Mouse (Mus musculus) CH12.LX (cell line): ENCODE measurements around the gene Rapgef2. TPM values are rescaled to one million over a fixed set of nuclear protein-coding genes. Genes with fewer than 3 reads are reported as not detected.

Source experiments
- DNase-seq: peaks from one replicate; pipeline ENCODE4 v3.0.0-alpha.2; 2013; ENCODE audit errors: extremely low read depth
- H3K27ac ChIP-seq: 2 replicates; pipeline ENCODE4 v1.5.1; 2012; ENCODE audit warnings: low read depth, mild to moderate bottlenecking, control low read depth, moderate library complexity; ENCODE audit not compliant: insufficient read depth
- H3K27me3 ChIP-seq: replicated peaks from 2 replicates; pipeline ENCODE3; 2012; ENCODE audit warnings: inconsistent platforms
- H3K36me3 ChIP-seq, 2 experiments: replicated peaks in 1 of 2; 2 replicates each; pipeline versions ENCODE3 to v1.6.1; 2012; ENCODE audit warnings: inconsistent platforms in 1 of 2, low read length in 1 of 2, mild to moderate bottlenecking in 1 of 2, mixed read lengths in 1 of 2, moderate library complexity in 1 of 2; ENCODE audit not compliant: control insufficient read depth in 1 of 2, insufficient read depth in 1 of 2
- H3K4me1 ChIP-seq, 2 experiments: 2 replicates each; pipeline ENCODE4 v1.6.1; 2012; ENCODE audit warnings: inconsistent platforms in 1 of 2, moderate library complexity in 1 of 2; ENCODE audit not compliant: insufficient read depth in 2 of 2, control insufficient read depth in 1 of 2
- H3K4me2 ChIP-seq: 2 replicates; pipeline ENCODE4 v1.6.1; 2012; ENCODE audit warnings: low read depth, mild to moderate bottlenecking, control low read depth; ENCODE audit not compliant: poor library complexity, insufficient read depth, severe bottlenecking
- H3K4me3 ChIP-seq, 3 experiments: fragments of 150-350 bp in 1 of 3; sonication (generic) in 1 of 3; replicated peaks in 1 of 3; 2 replicates each; pipeline versions ENCODE3 to v1.5.1; 2011 to 2012; ENCODE audit warnings: low read depth in 2 of 3, low read length in 2 of 3, mild to moderate bottlenecking in 2 of 3, moderate library complexity in 2 of 3, control low read depth in 1 of 3, improper control_type of control experiment in 1 of 3, inconsistent platforms in 1 of 3, mixed read lengths in 1 of 3; ENCODE audit not compliant: poor library complexity in 1 of 3
- H3K79me2 ChIP-seq: replicated peaks from 2 replicates; pipeline ENCODE4 v1.6.1; 2012; ENCODE audit warnings: mild to moderate bottlenecking, moderate library complexity; ENCODE audit not compliant: control insufficient read depth, poor library complexity, insufficient read depth, severe bottlenecking; ENCODE audit errors: extremely low read depth
- H3K9ac ChIP-seq: 2 replicates; pipeline ENCODE4 v1.6.1; 2012; ENCODE audit warnings: low read depth, mild to moderate bottlenecking, control low read depth, moderate library complexity; ENCODE audit not compliant: insufficient read depth
- H3K9me3 ChIP-seq: replicated peaks from 2 replicates; pipeline ENCODE3; 2012; ENCODE audit warnings: low read length, inconsistent platforms, mixed read lengths
- CHD2 ChIP-seq: IDR thresholded peaks from 2 replicates; pipeline ENCODE4 v1.6.1; 2011; ENCODE audit warnings: low read length, improper control_type of control experiment
- E2F4 ChIP-seq: IDR thresholded peaks from 2 replicates; pipeline ENCODE4 v1.6.1; 2011; ENCODE audit warnings: low read depth, low read length, improper control_type of control experiment; ENCODE audit not compliant: insufficient replicate concordance
- EP300 ChIP-seq: IDR thresholded peaks from 2 replicates; pipeline ENCODE4 v1.6.1; 2011; ENCODE audit warnings: low read length, improper control_type of control experiment
- ETS1 ChIP-seq: conservative IDR thresholded peaks from 2 replicates; pipeline ENCODE4 v1.6.1; 2012; ENCODE audit warnings: low read depth, mild to moderate bottlenecking, inconsistent platforms, low read length, improper control_type of control experiment, moderate library complexity
- IRF4 ChIP-seq: IDR thresholded peaks from 2 replicates; pipeline ENCODE4 v1.6.1; 2014; ENCODE audit warnings: low read depth, mild to moderate bottlenecking, inconsistent platforms, low read length, improper control_type of control experiment
- JUND ChIP-seq: conservative IDR thresholded peaks from 2 replicates; pipeline ENCODE4 v1.6.1; 2011; ENCODE audit warnings: low read depth, low read length, improper control_type of control experiment
- MAX ChIP-seq: IDR thresholded peaks from 2 replicates; pipeline ENCODE4 v1.6.1; 2011; ENCODE audit warnings: low read length, improper control_type of control experiment
- MXI1 ChIP-seq: IDR thresholded peaks from 2 replicates; pipeline ENCODE4 v1.6.1; 2011; ENCODE audit warnings: mild to moderate bottlenecking, low read depth, low read length, improper control_type of control experiment
- NRF1 ChIP-seq: IDR thresholded peaks from 2 replicates; pipeline ENCODE4 v1.6.1; 2014; ENCODE audit warnings: low read depth, mild to moderate bottlenecking, inconsistent platforms, low read length, improper control_type of control experiment, moderate library complexity
- RAD21 ChIP-seq: IDR thresholded peaks from 2 replicates; pipeline ENCODE4 v1.6.1; 2011; ENCODE audit warnings: low read depth, mild to moderate bottlenecking, low read length, improper control_type of control experiment, moderate library complexity
- TBP ChIP-seq: conservative IDR thresholded peaks from 2 replicates; pipeline ENCODE4 v1.6.1; 2011; ENCODE audit warnings: low read depth, low read length, improper control_type of control experiment
- USF1 ChIP-seq: IDR thresholded peaks from 2 replicates; pipeline ENCODE4 v1.6.1; 2014; ENCODE audit warnings: low read depth, mild to moderate bottlenecking, inconsistent platforms, low read length, improper control_type of control experiment
- USF2 ChIP-seq: conservative IDR thresholded peaks from 2 replicates; pipeline ENCODE4 v1.6.1; 2011; ENCODE audit warnings: low read depth, low read length, improper control_type of control experiment
- ZNF384 ChIP-seq: IDR thresholded peaks from 2 replicates; pipeline ENCODE4 v1.6.1; 2012; ENCODE audit warnings: low read depth, low read length, improper control_type of control experiment, inconsistent platforms
- dilution Hi-C: fragments of 300-500 bp; cut with MboI; formaldehyde crosslinking; loops from 2 replicates; pipeline ENCODE4 v1.14.3; 2020; ENCODE audit warnings: low sequenced_read_pairs; ENCODE audit not compliant: extremely low pct_unique_long_range_greater_than_20kb, extremely low pct_ligation_motif_present
- in situ Hi-C: fragments of 300-500 bp; cut with MboI; formaldehyde crosslinking; loops from 3 replicates; pipeline ENCODE4 v1.14.3; 2019; ENCODE audit warnings: low sequenced_read_pairs, low pct_ligation_motif_present, low pct_unique_long_range_greater_than_20kb, mixed read lengths
- polyA plus RNA-seq: library from polyadenylated mRNA; unstranded; fragments of >175 nt; gene quantifications from 2 replicates; pipeline ENCODE4 v1.2.1, GENCODE M21; 2012; ENCODE audit warnings: low read depth; ENCODE audit not compliant: insufficient read length
- total RNA-seq, 2 experiments: library from RNA; depleted of rRNA; stranded (reverse); fragments of 300-350 nt in 1 of 2; fragments of >200 nt in 1 of 2; gene quantifications; 2 replicates each; pipeline ENCODE4 v1.2.3; 2012 to 2014

Rapgef2 gene
- total and polyA plus RNA-seq, 3 experiments = 0.72 to 3.1 (median 2.6) TPM

GRCm38 (mm10) chr3:79242922-79243705 is 43.2 kb downstream of the Rapgef2 start:
- peaks cover 0 to 3% of the 10 kb centered on the region in 2 experiments for H3K36me3 ChIP-seq
- peaks cover 0 to 16% of the 10 kb centered on the region in 2 experiments; a peak in 2 of 4 replicates for H3K4me1 ChIP-seq
- H3K9ac ChIP-seq = no peak overlapping the region
- no peaks in the 10 kb centered on the region for H3K27me3 ChIP-seq
- TF ChIP-seq NRF1 = no peak
- no peak for TF ChIP-seq ZNF384
- no peak for TF ChIP-seq TBP
- no peaks in the 10 kb centered on the region for H3K79me2 ChIP-seq
- no peak overlapping the region for H3K4me3 ChIP-seq
- H3K27ac ChIP-seq = no peak overlapping the region
- in situ Hi-C loops = no loop called here
- H3K9me3 ChIP-seq = no peaks in the 10 kb centered on the region
- no peak for DNase-seq
- dilution Hi-C loops = no loop called here
- H3K4me2 ChIP-seq = no peak overlapping the region

- Histone ChIP-seq H3K27me3 (no peaks in the 10 kb centered on the region), H3K4me2 (no peak overlapping the region), H3K9me3 (peaks cover 4% of the 10 kb centered on the region), H3K4me3 (no peak overlapping the region), H3K9ac (no peak overlapping the region), H3K36me3 (no peaks in the 10 kb centered on the region), H3K27ac (no peak overlapping the region), H3K4me1 (peaks cover 0 to 23% of the 10 kb centered on the region in 2 experiments; a peak in 2 of 4 replicates), H3K79me2 (no peaks in the 10 kb centered on the region)
- in situ Hi-C loops = no loop called here
- TF ChIP-seq USF1 (no peak), IRF4 (no peak), TBP (no peak), E2F4 (no peak), MAX (no peak), MXI1 (no peak), CHD2 (no peak), NRF1 (no peak), RAD21 (no peak), JUND (no peak), USF2 (no peak), ETS1 (no peak), EP300 (no peak)
- DNase-seq = no peak
- dilution Hi-C loops = no loop called here
Observed at GRCm38 (mm10) chr3:79242298-79242697, 44.0 kb downstream of the Rapgef2 start.
